Mouse (Mus musculus): ENCODE measurements around the gene Thada. TPM values are rescaled to one million over a fixed set of nuclear protein-coding genes. Genes with fewer than 3 reads are reported as not detected.

Thada gene
- total and polyA plus RNA-seq, 2 experiments from 2014 or later = 3.3 to 15.7 TPM

- TF ChIP-seq CTCF (IDR thresholded peaks at IDR 0.05; ENCODE audit: low read depth) = no peak
Measured at GRCm38 (mm10) chr17:84320576-84320975, 145.4 kb downstream of the Thada start.

DNA sequence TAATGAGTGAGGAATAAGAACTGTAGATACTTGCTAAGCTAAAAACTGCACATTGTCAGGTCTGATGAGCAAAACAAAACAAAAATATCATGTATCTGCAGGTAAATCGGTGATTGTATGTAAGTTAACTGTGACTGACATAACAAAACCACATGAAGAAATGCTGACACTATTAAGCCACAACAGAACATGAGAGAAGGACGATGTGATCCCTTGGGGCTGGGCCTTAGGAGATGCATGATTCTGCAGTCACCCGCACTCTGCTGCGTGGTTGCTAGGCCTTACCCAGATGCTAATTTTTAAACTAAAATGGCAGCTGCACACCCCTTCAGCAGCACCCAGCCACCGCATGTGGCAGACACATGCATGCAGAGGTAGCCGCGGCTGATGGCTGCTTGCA, 151.7 kb downstream of the Thada start:
- H3K36me3 ChIP-seq (ENCODE audit: insufficient read depth, low read length) = peaks cover 1% of the 10 kb centered on the region; the same call in 1 of the 2 replicates
- H3K4me2 ChIP-seq (ENCODE audit: low read depth, low read length) = no peak overlapping the region
- H3K27me3 ChIP-seq (ENCODE audit: insufficient read depth, low read length) = no peaks in the 10 kb centered on the region
- DNase-seq (ENCODE audit: low spot score) = no peak
- ATAC-seq = no peak
- no peak overlapping the region for H3K27ac ChIP-seq
- no peak overlapping the region for H3K9ac ChIP-seq (replicated peaks; ENCODE audit: low read length)
- 91% methylated on average over 7 of the region's 7 CpGs for WGBS
- H3K4me1 ChIP-seq (ENCODE audit: insufficient read depth, low read length) = no peaks in the 10 kb centered on the region
- no peak for TF ChIP-seq CTCF (IDR thresholded peaks at IDR 0.05; ENCODE audit: low read depth)
- H3K9me3 ChIP-seq (ENCODE audit: low read length) = no peaks in the 10 kb centered on the region
- no peak overlapping the region for H3K4me3 ChIP-seq (ENCODE audit: low read length)

More at GRCm38 (mm10) chr17:84320576-84320975, 145.4 kb downstream of the Thada start:
- Histone ChIP-seq H3K4me1 (ENCODE audit: insufficient read depth, low read length) (no peaks in the 10 kb centered on the region), H3K4me3 (ENCODE audit: low read length) (no peak overlapping the region), H3K27ac (no peak overlapping the region), H3K36me3 (ENCODE audit: insufficient read depth, low read length) (no peaks in the 10 kb centered on the region), H3K27me3 (ENCODE audit: insufficient read depth, low read length) (no peaks in the 10 kb centered on the region), H3K9ac (replicated peaks; ENCODE audit: low read length) (no peak overlapping the region), H3K4me2 (ENCODE audit: low read depth, low read length) (no peak overlapping the region), H3K9me3 (ENCODE audit: low read length) (no peaks in the 10 kb centered on the region)
- 91% methylated on average over 1 of the region's 1 CpGs for WGBS
- DNase-seq (ENCODE audit: low spot score) = no peak
- ATAC-seq = no peak

- no peak for TF ChIP-seq CTCF (IDR thresholded peaks at IDR 0.05; ENCODE audit: low read depth)
- ATAC-seq (no peak), DNase-seq (ENCODE audit: low spot score) (no peak)
- Histone ChIP-seq H3K9ac (replicated peaks; ENCODE audit: low read length) (no peak overlapping the region), H3K36me3 (ENCODE audit: insufficient read depth, low read length) (peaks cover 10% of the 10 kb centered on the region; the same call in 1 of the 2 replicates), H3K4me3 (ENCODE audit: low read length) (no peak overlapping the region), H3K27me3 (ENCODE audit: insufficient read depth, low read length) (no peaks in the 10 kb centered on the region), H3K4me1 (ENCODE audit: insufficient read depth, low read length) (no peaks in the 10 kb centered on the region), H3K9me3 (ENCODE audit: low read length) (no peaks in the 10 kb centered on the region), H3K4me2 (ENCODE audit: low read depth, low read length) (no peak overlapping the region), H3K27ac (no peak overlapping the region)
- WGBS = 87% methylated on average over 6 of the region's 6 CpGs
Measured at GRCm38 (mm10) chr17:84313494-84313893, 152.5 kb downstream of the Thada start.

- H3K9ac ChIP-seq (replicated peaks; ENCODE audit: low read length) = no peak overlapping the region
Measured at GRCm38 (mm10) chr17:84306151-84306550, 159.9 kb downstream of the Thada start.

DNA sequence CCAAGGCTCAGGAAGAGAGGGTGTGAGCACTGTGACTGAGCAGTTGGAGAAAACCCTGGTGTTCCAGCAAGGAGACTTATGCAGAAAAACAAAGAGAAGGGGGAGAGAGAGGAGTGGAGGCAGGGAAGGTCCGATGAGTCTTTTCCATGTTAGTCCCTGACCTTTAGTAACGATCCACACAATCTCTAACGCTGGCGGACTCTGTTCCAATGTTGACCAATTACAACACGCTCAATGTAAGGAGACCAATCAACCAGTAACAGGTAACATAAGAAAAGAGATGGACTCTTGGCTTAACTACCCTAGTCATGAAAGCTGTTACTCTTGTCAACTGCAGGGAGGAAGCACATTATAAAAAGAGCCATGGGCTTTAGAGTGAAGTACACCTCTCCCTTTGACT, 160.9 kb downstream of the Thada start:
- H3K27me3 ChIP-seq (ENCODE audit: insufficient read depth, low read length) = no peaks in the 10 kb centered on the region
- TF ChIP-seq CTCF (IDR thresholded peaks at IDR 0.05; ENCODE audit: low read depth) = no peak
- no peaks in the 10 kb centered on the region for H3K4me1 ChIP-seq (ENCODE audit: insufficient read depth, low read length)
- peaks cover 14% of the 10 kb centered on the region; the same call in 1 of the 2 replicates for H3K36me3 ChIP-seq (ENCODE audit: insufficient read depth, low read length)
- ATAC-seq = no peak
- WGBS = 98% methylated on average over 5 of the region's 5 CpGs
- H3K4me2 ChIP-seq (ENCODE audit: low read depth, low read length) = no peak overlapping the region
- DNase-seq (ENCODE audit: low spot score) = no peak
- no peak overlapping the region for H3K9ac ChIP-seq (replicated peaks; ENCODE audit: low read length)
- no peak overlapping the region for H3K27ac ChIP-seq
- no peaks in the 10 kb centered on the region for H3K9me3 ChIP-seq (ENCODE audit: low read length)
- H3K4me3 ChIP-seq (ENCODE audit: low read length) = no peak overlapping the region

More at GRCm38 (mm10) chr17:84306151-84306550, 159.9 kb downstream of the Thada start:
- DNase-seq (ENCODE audit: low spot score) = no peak
- Histone ChIP-seq H3K27ac (no peak overlapping the region), H3K36me3 (ENCODE audit: insufficient read depth, low read length) (peaks cover 14% of the 10 kb centered on the region; the same call in 1 of the 2 replicates), H3K9me3 (ENCODE audit: low read length) (no peaks in the 10 kb centered on the region), H3K4me2 (ENCODE audit: low read depth, low read length) (no peak overlapping the region), H3K27me3 (ENCODE audit: insufficient read depth, low read length) (no peaks in the 10 kb centered on the region), H3K4me3 (ENCODE audit: low read length) (no peak overlapping the region), H3K4me1 (ENCODE audit: insufficient read depth, low read length) (no peaks in the 10 kb centered on the region)
- WGBS = 86% methylated on average over 1 of the region's 1 CpGs
- no peak for TF ChIP-seq CTCF (IDR thresholded peaks at IDR 0.05; ENCODE audit: low read depth)
- ATAC-seq = no peak

GRCm38 (mm10) chr17:84304141-84304540, 161.9 kb downstream of the Thada start:
- TF ChIP-seq CTCF (IDR thresholded peaks at IDR 0.05; ENCODE audit: low read depth) = no peak
- H3K4me2 ChIP-seq (ENCODE audit: low read depth, low read length) = no peak overlapping the region
- 85% methylated on average over 5 of the region's 5 CpGs for WGBS

GRCm38 (mm10) chr17:84297976-84298375, 168.0 kb downstream of the Thada start:
- WGBS = 93% methylated on average over 6 of the region's 6 CpGs

More at GRCm38 (mm10) chr17:84304141-84304540, 161.9 kb downstream of the Thada start:
- Histone ChIP-seq H3K4me3 (ENCODE audit: low read length) (no peak overlapping the region), H3K27ac (no peak overlapping the region), H3K4me1 (ENCODE audit: insufficient read depth, low read length) (no peaks in the 10 kb centered on the region), H3K27me3 (ENCODE audit: insufficient read depth, low read length) (no peaks in the 10 kb centered on the region), H3K36me3 (ENCODE audit: insufficient read depth, low read length) (peaks cover 10% of the 10 kb centered on the region; the same call in 1 of the 2 replicates), H3K9ac (replicated peaks; ENCODE audit: low read length) (no peak overlapping the region), H3K9me3 (ENCODE audit: low read length) (no peaks in the 10 kb centered on the region)
- DNase-seq (ENCODE audit: low spot score) = no peak
- ATAC-seq = no peak

More at GRCm38 (mm10) chr17:84297976-84298375, 168.0 kb downstream of the Thada start:
- no peaks in the 10 kb centered on the region for H3K4me1 ChIP-seq (ENCODE audit: insufficient read depth, low read length)
- no peak overlapping the region for H3K4me3 ChIP-seq (ENCODE audit: low read length)
- TF ChIP-seq CTCF (IDR thresholded peaks at IDR 0.05; ENCODE audit: low read depth) = no peak
- no peak for DNase-seq (ENCODE audit: low spot score)
- no peak overlapping the region for H3K4me2 ChIP-seq (ENCODE audit: low read depth, low read length)
- no peaks in the 10 kb centered on the region for H3K36me3 ChIP-seq (ENCODE audit: insufficient read depth, low read length)
- no peak for ATAC-seq
- H3K9ac ChIP-seq (replicated peaks; ENCODE audit: low read length) = no peak overlapping the region
- no peak overlapping the region for H3K27ac ChIP-seq
- no peaks in the 10 kb centered on the region for H3K9me3 ChIP-seq (ENCODE audit: low read length)
- no peaks in the 10 kb centered on the region for H3K27me3 ChIP-seq (ENCODE audit: insufficient read depth, low read length)

All from hindbrain, postnatal 0 days (tissue).